Mouse (Mus musculus): Measurements from ENCODE around the gene Rbm45. TPM values are rescaled to one million over a fixed set of nuclear protein-coding genes. Genes with fewer than 3 reads are reported as not detected.

Gene Rbm45
- 24.1 TPM for polyA plus RNA-seq (2012; fragmentation: generic; extraction: Trizol)
- long read RNA-seq, experiment 1, transcript Rbm45-201 (10 exons, 1,898 nt), result major isoform, 41 of 43 reads
- long read RNA-seq, experiment 1, partial matches to known transcripts, result 1 of 43 reads
- long read RNA-seq, experiment 1, other reads (novel, unspliced or antisense), result 1 of 43 reads
- long read RNA-seq, experiment 2, transcript Rbm45-201 (10 exons, 1,898 nt), result major isoform, 174 of 181 reads
- long read RNA-seq, experiment 2, partial matches to known transcripts, result 3 of 181 reads
- long read RNA-seq, experiment 2, other reads (novel, unspliced or antisense), result 4 of 181 reads

DNA sequence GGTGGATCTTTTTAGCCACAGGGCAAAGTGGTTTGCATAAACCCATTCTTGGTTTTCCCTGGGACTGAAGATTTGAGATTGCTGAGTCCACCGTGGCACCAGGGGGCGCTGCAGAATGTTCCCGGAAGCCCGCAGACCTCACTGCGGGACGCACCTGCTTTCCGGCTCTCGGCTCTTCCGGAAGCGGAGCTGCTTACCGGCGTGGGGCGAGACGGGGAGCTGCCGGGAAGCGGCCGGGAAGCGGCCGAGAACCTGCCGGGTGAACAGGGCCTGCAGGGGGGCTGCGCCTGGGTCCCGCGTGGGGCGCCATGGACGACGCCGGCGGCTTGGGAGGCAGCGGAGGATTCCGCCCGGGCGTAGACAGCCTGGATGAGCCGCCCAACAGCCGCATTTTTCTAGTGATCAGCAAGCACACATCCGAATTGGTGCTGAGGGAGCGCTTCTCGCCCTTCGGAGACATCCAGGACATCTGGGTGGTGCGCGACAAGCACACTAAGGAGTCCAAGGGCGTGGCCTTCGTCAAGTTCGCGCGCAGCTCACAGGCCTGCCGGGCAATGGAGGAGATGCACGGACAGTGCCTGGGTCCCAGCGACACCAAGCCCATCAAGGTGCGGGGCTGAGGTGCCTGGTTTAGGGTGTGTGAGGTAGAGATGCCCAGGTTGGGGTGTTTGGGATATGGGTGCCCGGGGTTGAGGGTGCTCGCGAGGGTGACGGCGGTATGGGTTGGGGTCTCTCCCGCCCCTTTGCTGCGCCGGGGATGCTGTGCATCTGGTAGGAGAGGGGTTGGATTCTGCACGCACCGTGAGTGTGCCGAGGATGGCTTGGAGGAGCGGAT, at the start of gene Rbm45:
TSS of gene Rbm45 (plus strand) at position 164 of the 835 bp plus-strand sequence.
- Histone ChIP-seq H3K79me2 (ENCODE audit: control insufficient read depth, insufficient read depth) (peaks cover 23% of the 10 kb centered on the region), H3K27me3 (ENCODE audit: control insufficient read depth, insufficient read depth, insufficient read length) (no peaks in the 10 kb centered on the region), H3ac (ENCODE audit: control insufficient read depth, insufficient read length, low read depth) (peak within 1 kb of the TSS; percentile 59), H3K79me3 (ENCODE audit: low read depth) (peaks cover 10% of the 10 kb centered on the region), H3K36me3 (ENCODE audit: control insufficient read depth, insufficient read depth) (peaks cover 17% of the 10 kb centered on the region), H3K4me3 (ENCODE audit: insufficient read depth, poor library complexity, severe bottlenecking) (peak within 1 kb of the TSS; percentile 83)
- no peak for TF ChIP-seq CEBPB (IDR thresholded peaks at IDR 0.05; ENCODE audit: low read depth)
- no peak for TF ChIP-seq MYOG (IDR thresholded peaks at IDR 0.05; ENCODE audit: control insufficient read depth, extremely low read depth, insufficient read length)
- TF ChIP-seq USF1 (IDR thresholded peaks at IDR 0.05; ENCODE audit: low read depth), result no peak
- no peak for TF ChIP-seq FOSL1 (IDR thresholded peaks at IDR 0.05; ENCODE audit: insufficient read depth, low read length, poor library complexity, severe bottlenecking)
- no peak for TF ChIP-seq MAX (IDR thresholded peaks at IDR 0.05)
- TF ChIP-seq CTCF (IDR thresholded peaks at IDR 0.05; ENCODE audit: control insufficient read depth, insufficient read depth, insufficient read length), result peak; percentile 73
- peak; percentile 39 for TF ChIP-seq MYOD1 (IDR thresholded peaks at IDR 0.05; ENCODE audit: control insufficient read depth, insufficient read length, low read depth)

DNA sequence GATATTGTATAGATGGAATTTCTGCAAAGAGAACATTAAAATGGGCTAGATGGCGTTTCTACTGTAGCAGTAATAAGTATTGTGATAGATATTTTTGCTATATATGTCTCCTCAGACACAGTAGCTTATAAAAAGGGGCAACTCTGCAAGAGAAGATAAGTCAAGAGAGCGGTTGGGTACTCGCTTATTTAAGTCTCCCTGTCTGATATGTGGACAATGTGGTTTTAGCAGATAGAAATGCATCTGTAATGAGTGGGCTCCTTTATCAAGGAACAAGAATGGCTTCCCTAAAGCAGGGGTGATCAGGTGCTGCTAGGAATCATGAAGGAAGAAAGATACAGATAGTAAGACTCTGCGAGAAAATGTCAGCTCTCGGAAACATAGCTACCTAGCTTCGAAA, 49.4 kb upstream of the Rbm45 start:
- no peak for TF ChIP-seq CEBPB (IDR thresholded peaks at IDR 0.05; ENCODE audit: low read depth)
- no peak for TF ChIP-seq MYOD1 (IDR thresholded peaks at IDR 0.05; ENCODE audit: control insufficient read depth, insufficient read length, low read depth)
- no peak for TF ChIP-seq USF1 (IDR thresholded peaks at IDR 0.05; ENCODE audit: low read depth)
- no peak for TF ChIP-seq CTCF (IDR thresholded peaks at IDR 0.05; ENCODE audit: control insufficient read depth, insufficient read depth, insufficient read length)
- TF ChIP-seq MYOG (IDR thresholded peaks at IDR 0.05; ENCODE audit: control insufficient read depth, extremely low read depth, insufficient read length), result no peak
- TF ChIP-seq FOSL1 (IDR thresholded peaks at IDR 0.05; ENCODE audit: insufficient read depth, low read length, poor library complexity, severe bottlenecking), result no peak
- no peak for TF ChIP-seq MAX (IDR thresholded peaks at IDR 0.05)
- no peaks in the 10 kb centered on the region for H3K36me3 ChIP-seq (ENCODE audit: control insufficient read depth, insufficient read depth)
- H3K79me2 ChIP-seq (ENCODE audit: control insufficient read depth, insufficient read depth), result no peaks in the 10 kb centered on the region

DNA sequence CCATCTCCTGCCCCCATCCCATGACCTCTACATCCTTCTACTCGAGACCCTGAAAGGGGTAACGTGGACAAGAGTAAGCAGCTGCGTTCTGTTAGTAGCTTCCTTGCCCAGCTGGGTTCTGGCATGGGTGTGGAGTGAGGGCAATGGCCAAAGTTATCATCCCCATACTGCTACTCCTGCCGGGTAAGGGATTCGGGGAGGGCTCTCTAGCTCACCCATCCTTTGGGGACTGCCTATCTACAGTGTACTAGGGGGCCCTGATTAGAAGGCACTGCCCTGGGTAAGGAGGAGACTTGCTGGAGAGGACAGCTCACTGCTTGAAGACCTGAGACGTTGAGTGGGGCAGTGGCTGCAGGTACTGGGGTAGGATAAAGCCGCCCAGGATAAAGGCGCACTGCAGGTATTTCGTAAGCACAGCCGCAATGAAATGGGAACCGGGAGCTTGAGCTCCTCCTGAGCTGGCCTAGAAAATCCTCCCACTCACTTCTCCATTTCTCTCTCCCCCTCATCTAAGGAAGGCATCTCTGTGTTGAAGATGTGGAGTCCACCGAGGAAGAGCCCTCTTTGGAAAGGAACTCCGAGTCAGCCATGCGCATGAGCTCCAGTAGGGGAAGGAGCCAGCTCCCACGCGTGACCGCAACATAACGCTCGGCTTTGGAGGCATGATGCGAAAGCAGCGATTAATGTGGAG, 46.5 kb upstream of the Rbm45 start:
- H3K36me3 ChIP-seq (ENCODE audit: control insufficient read depth, insufficient read depth), result no peaks in the 10 kb centered on the region
- H3K4me3 ChIP-seq (ENCODE audit: insufficient read depth, poor library complexity, severe bottlenecking), result no peak overlapping the region
- no peaks in the 10 kb centered on the region for H3K79me3 ChIP-seq (ENCODE audit: low read depth)
- no peaks in the 10 kb centered on the region for H3K79me2 ChIP-seq (ENCODE audit: control insufficient read depth, insufficient read depth)
- H3K27me3 ChIP-seq (ENCODE audit: control insufficient read depth, insufficient read depth, insufficient read length), result peaks cover 11% of the 10 kb centered on the region
- no peak overlapping the region for H3ac ChIP-seq (ENCODE audit: control insufficient read depth, insufficient read length, low read depth)
- no peak for TF ChIP-seq CEBPB (IDR thresholded peaks at IDR 0.05; ENCODE audit: low read depth)

More for the DNA sequence above, 49.4 kb upstream of the Rbm45 start:
- peaks cover 3% of the 10 kb centered on the region for H3K27me3 ChIP-seq (ENCODE audit: control insufficient read depth, insufficient read depth, insufficient read length)
- no peaks in the 10 kb centered on the region for H3K79me3 ChIP-seq (ENCODE audit: low read depth)
- no peak overlapping the region for H3ac ChIP-seq (ENCODE audit: control insufficient read depth, insufficient read length, low read depth)
- H3K4me3 ChIP-seq (ENCODE audit: insufficient read depth, poor library complexity, severe bottlenecking), result no peak overlapping the region

DNA sequence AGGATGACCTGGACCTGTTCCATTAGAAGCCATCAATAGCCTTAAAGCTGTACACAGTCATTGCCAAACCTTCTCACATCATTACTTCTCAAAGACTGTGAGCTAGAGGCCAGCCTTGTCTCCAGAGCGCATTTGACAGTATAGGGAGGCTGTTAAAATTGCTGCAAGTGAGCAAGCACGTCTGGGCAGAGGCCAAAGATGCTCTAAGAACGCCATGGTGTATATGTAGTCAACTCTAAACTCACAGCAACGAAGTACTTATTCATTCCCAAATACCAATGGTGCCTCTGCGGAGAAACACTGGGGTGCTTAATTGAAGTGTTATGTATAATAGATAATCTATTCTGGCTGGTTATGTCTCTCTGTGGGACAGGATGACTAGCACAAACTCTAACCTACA, 45.3 kb upstream of the Rbm45 start:
- Histone ChIP-seq H3K36me3 (ENCODE audit: control insufficient read depth, insufficient read depth) (no peaks in the 10 kb centered on the region), H3K79me2 (ENCODE audit: control insufficient read depth, insufficient read depth) (no peaks in the 10 kb centered on the region), H3K4me3 (ENCODE audit: insufficient read depth, poor library complexity, severe bottlenecking) (no peak overlapping the region), H3K27me3 (ENCODE audit: control insufficient read depth, insufficient read depth, insufficient read length) (peaks cover 8% of the 10 kb centered on the region), H3ac (ENCODE audit: control insufficient read depth, insufficient read length, low read depth) (no peak overlapping the region), H3K79me3 (ENCODE audit: low read depth) (no peaks in the 10 kb centered on the region)
- no peak for TF ChIP-seq CTCF (IDR thresholded peaks at IDR 0.05; ENCODE audit: control insufficient read depth, insufficient read depth, insufficient read length)
- TF ChIP-seq MAX (IDR thresholded peaks at IDR 0.05), result no peak
- TF ChIP-seq CEBPB (IDR thresholded peaks at IDR 0.05; ENCODE audit: low read depth), result no peak

DNA sequence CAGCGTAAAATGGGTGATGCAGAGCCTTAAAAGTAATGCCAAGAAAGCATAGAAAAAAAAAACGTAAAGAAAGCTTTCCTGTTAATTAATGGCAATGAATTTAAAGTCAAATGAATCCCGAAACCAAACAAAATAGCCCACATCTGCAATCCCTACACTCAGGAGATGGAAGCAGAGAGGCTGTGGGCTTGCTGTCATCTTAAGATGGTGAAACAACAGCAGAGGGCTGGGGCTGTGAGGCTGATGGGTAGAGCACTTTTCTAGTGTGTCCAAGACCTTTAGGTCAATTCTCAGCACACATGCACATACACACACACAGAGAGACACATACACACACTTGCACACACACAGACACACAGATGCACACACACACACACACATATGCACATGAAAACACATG, 43.6 kb upstream of the Rbm45 start:
- Histone ChIP-seq H3K79me3 (ENCODE audit: low read depth) (no peaks in the 10 kb centered on the region), H3K79me2 (ENCODE audit: control insufficient read depth, insufficient read depth) (no peaks in the 10 kb centered on the region)

More for the DNA sequence above, 43.6 kb upstream of the Rbm45 start:
- no peak overlapping the region for H3K4me3 ChIP-seq (ENCODE audit: insufficient read depth, poor library complexity, severe bottlenecking)
- no peak overlapping the region for H3ac ChIP-seq (ENCODE audit: control insufficient read depth, insufficient read length, low read depth)
- peaks cover 8% of the 10 kb centered on the region for H3K27me3 ChIP-seq (ENCODE audit: control insufficient read depth, insufficient read depth, insufficient read length)
- no peak for TF ChIP-seq MYOG (IDR thresholded peaks at IDR 0.05; ENCODE audit: control insufficient read depth, extremely low read depth, insufficient read length)
- no peak for TF ChIP-seq MAX (IDR thresholded peaks at IDR 0.05)
- no peak for TF ChIP-seq USF1 (IDR thresholded peaks at IDR 0.05; ENCODE audit: low read depth)
- TF ChIP-seq MYOD1 (IDR thresholded peaks at IDR 0.05; ENCODE audit: control insufficient read depth, insufficient read length, low read depth), result no peak
- TF ChIP-seq CEBPB (IDR thresholded peaks at IDR 0.05; ENCODE audit: low read depth), result no peak
- TF ChIP-seq FOSL1 (IDR thresholded peaks at IDR 0.05; ENCODE audit: insufficient read depth, low read length, poor library complexity, severe bottlenecking), result no peak
- no peak for TF ChIP-seq CTCF (IDR thresholded peaks at IDR 0.05; ENCODE audit: control insufficient read depth, insufficient read depth, insufficient read length)
- no peaks in the 10 kb centered on the region for H3K36me3 ChIP-seq (ENCODE audit: control insufficient read depth, insufficient read depth)
